Mouse (Mus musculus): ENCODE measurements around the gene Ly6g6d. TPM values are rescaled to one million over a fixed set of nuclear protein-coding genes. Genes with fewer than 3 reads are reported as not detected.

The Ly6g6d gene
- total and polyA plus RNA-seq, 3 experiments = 0.61 to 1.3 TPM; not detected in 1

DNA sequence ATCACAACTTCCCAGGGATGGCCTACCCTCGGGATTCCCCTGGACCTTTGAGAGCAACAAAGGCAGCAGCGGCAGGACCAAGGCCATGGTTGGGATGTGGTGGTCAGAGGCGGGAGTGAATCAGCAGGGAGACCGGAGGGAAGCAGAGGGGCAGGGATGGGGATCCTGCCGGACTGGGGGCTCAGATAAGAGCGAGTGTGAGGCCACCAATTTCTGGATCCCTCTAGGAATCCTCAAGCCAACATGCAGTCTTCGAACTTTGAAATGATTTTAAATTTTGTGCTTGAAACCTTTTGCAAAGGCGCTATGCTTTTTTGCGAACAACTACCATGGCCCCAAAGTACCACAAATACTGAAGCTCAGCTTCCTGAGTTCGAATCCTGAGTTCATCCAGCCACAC, 11.8 kb downstream of the Ly6g6d start, which contains the start of gene Mpig6b:
Gene Mpig6b, minus strand, starts transcription at position 101 of the 400 bp plus-strand sequence.
- Histone ChIP-seq H3K4me1 (ENCODE audit: control insufficient read depth, insufficient read depth, low read length) (peaks cover 2% of the 10 kb centered on the region), H3K27ac (no peak within 1 kb of the TSS), H3K27me3 (ENCODE audit: control insufficient read depth, insufficient read depth, low read length) (no peaks in the 10 kb centered on the region; the same call in 1 of the 2 replicates), H3K36me3 (ENCODE audit: control insufficient read depth, insufficient read depth, low read length) (no peaks in the 10 kb centered on the region), H3K9ac (ENCODE audit: low read depth, low read length) (peak within 1 kb of the TSS; percentile 36; the same call in 1 of the 2 replicates), H3K79me2 (replicated peaks; ENCODE audit: control insufficient read depth, insufficient read depth, low read length) (no peaks in the 10 kb centered on the region), H3K4me3 (peak within 1 kb of the TSS; percentile 18; the same call in 1 of the 2 replicates)
- no peak for DNase-seq
- intact Hi-C loops (cut with DNase I) = no loop called here
- TF ChIP-seq CTCF (IDR thresholded peaks at IDR 0.05) (no peak), POLR2A (IDR thresholded peaks at IDR 0.05; ENCODE audit: insufficient read depth, low read depth, low read length) (no peak), EP300 (IDR thresholded peaks at IDR 0.05; ENCODE audit: insufficient read depth, low read depth, low read length) (no peak)
- 71% methylated on average over 10 of the region's 10 CpGs for WGBS

DNA sequence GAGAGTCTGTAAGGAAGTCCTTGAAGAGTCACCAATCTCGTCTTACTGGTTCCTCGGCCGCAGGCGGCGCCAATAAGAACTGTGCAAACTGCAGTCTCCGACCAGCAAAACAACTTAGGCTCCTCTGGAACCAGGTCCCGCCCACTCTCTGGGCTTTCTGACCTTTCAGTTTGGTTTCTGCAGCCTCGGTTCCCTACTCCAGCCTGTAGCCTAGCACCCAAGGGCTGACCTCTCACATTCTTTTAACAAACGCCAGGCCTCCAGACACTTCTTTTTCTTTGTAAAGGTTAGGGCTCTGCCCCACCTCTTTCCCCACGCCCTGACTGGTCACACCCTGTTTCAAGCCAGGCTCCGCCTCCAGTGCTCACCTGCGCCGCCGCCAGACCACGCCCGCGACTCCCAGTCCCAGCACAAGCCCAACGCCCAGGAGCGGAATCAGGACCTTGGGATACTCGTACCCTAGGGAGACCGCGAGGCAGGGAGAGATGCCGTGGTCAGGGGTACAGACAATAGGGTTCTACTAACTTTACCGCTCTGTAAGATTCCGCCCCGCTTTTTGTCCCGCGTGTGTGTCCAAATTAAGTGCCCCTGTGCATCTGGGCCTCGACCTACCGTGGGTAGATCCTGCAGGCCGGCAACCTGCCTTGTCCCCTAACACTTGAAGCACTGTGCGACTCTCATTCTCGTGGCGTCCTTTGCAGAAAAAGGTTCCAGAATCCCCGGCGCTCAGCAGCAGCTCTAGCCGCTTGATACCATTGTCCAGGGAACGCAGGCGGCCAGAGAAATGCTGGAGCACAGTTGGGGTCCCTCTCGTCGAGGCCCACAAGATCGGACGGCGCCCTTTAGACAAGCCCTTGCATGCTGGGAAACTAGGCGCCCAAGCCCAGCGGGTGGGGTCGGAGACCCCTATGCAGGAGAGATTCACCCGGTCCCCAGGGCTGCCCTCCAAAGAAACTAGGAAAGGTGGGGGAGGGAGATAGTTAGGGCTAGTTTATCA, 12.6 kb downstream of the Ly6g6d start, which contains the start of gene Ly6g6c:
Gene Ly6g6c, plus strand, starts transcription at position 438 of the 997 bp plus-strand sequence.
- Histone ChIP-seq H3K27me3 (ENCODE audit: control insufficient read depth, insufficient read depth, low read length) (no peaks in the 10 kb centered on the region; the same call in 1 of the 2 replicates), H3K36me3 (ENCODE audit: control insufficient read depth, insufficient read depth, low read length) (no peaks in the 10 kb centered on the region), H3K4me3 (peak within 1 kb of the TSS; percentile 18; the same call in 1 of the 2 replicates), H3K79me2 (replicated peaks; ENCODE audit: control insufficient read depth, insufficient read depth, low read length) (no peaks in the 10 kb centered on the region), H3K9ac (ENCODE audit: low read depth, low read length) (peak within 1 kb of the TSS; percentile 36), H3K27ac (no peak within 1 kb of the TSS; the same call in 1 of the 2 replicates), H3K4me1 (ENCODE audit: control insufficient read depth, insufficient read depth, low read length) (peaks cover 2% of the 10 kb centered on the region)
- intact Hi-C loops (cut with DNase I) = no loop called here
- DNase-seq = peak; percentile 58 to 68
- TF ChIP-seq POLR2A (IDR thresholded peaks at IDR 0.05; ENCODE audit: insufficient read depth, low read depth, low read length) (no peak), EP300 (IDR thresholded peaks at IDR 0.05; ENCODE audit: insufficient read depth, low read depth, low read length) (no peak), CTCF (IDR thresholded peaks at IDR 0.05) (no peak)
- WGBS = 9% methylated on average over 48 of the region's 48 CpGs

GRCm38 (mm10) chr17:35064378-35064877, 13.4 kb downstream of the Ly6g6d start:
- Histone ChIP-seq H3K27ac (no peak overlapping the region; the same call in 1 of the 2 replicates), H3K9ac (ENCODE audit: low read depth, low read length) (peak overlapping the region; percentile 3; the same call in 1 of the 2 replicates)
- WGBS = 49% methylated on average over 10 of the region's 10 CpGs

DNA sequence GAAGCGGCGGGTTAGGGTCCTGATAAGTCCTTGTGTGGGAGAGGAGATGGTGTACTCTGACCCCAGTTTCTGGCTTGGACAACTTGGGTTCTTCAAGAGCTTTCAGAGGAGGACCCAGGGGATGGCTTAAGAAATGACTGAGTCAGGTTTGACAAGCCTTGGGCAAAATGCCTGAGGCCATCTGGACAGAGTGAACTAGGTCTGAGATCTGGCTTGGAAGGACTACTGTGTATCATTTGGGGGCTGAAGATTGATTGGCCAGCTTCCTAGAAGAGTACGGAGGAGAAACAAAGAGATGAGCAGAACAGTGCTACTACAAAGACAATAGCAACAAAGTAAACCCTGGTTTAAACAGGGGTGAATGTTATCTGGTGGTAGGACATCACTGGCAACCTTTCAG, 14.4 kb downstream of the Ly6g6d start:
- 79% methylated on average over 3 of the region's 3 CpGs for WGBS
- H3K36me3 ChIP-seq (ENCODE audit: control insufficient read depth, insufficient read depth, low read length) = no peaks in the 10 kb centered on the region
- H3K27ac ChIP-seq = no peak overlapping the region
- no peaks in the 10 kb centered on the region for H3K79me2 ChIP-seq (replicated peaks; ENCODE audit: control insufficient read depth, insufficient read depth, low read length)
- H3K27me3 ChIP-seq (ENCODE audit: control insufficient read depth, insufficient read depth, low read length) = no peaks in the 10 kb centered on the region; the same call in 1 of the 2 replicates
- intact Hi-C loops (cut with DNase I) = no loop called here
- no peak overlapping the region for H3K4me3 ChIP-seq
- TF ChIP-seq EP300 (IDR thresholded peaks at IDR 0.05; ENCODE audit: insufficient read depth, low read depth, low read length) (no peak), CTCF (IDR thresholded peaks at IDR 0.05) (no peak), POLR2A (IDR thresholded peaks at IDR 0.05; ENCODE audit: insufficient read depth, low read depth, low read length) (no peak)
- H3K4me1 ChIP-seq (ENCODE audit: control insufficient read depth, insufficient read depth, low read length) = peaks cover 4% of the 10 kb centered on the region
- no peak for DNase-seq
- no peak overlapping the region for H3K9ac ChIP-seq (ENCODE audit: low read depth, low read length)

More at GRCm38 (mm10) chr17:35064378-35064877, 13.4 kb downstream of the Ly6g6d start:
- no peak for TF ChIP-seq POLR2A (IDR thresholded peaks at IDR 0.05; ENCODE audit: insufficient read depth, low read depth, low read length)
- no peak for TF ChIP-seq CTCF (IDR thresholded peaks at IDR 0.05)
- TF ChIP-seq EP300 (IDR thresholded peaks at IDR 0.05; ENCODE audit: insufficient read depth, low read depth, low read length) = no peak
- no peaks in the 10 kb centered on the region for H3K36me3 ChIP-seq (ENCODE audit: control insufficient read depth, insufficient read depth, low read length)
- intact Hi-C loops (cut with DNase I) = no loop called here
- H3K79me2 ChIP-seq (replicated peaks; ENCODE audit: control insufficient read depth, insufficient read depth, low read length) = no peaks in the 10 kb centered on the region
- H3K4me3 ChIP-seq = no peak overlapping the region
- H3K4me1 ChIP-seq (ENCODE audit: control insufficient read depth, insufficient read depth, low read length) = peaks cover 4% of the 10 kb centered on the region
- DNase-seq = no peak
- H3K27me3 ChIP-seq (ENCODE audit: control insufficient read depth, insufficient read depth, low read length) = no peaks in the 10 kb centered on the region; the same call in 1 of the 2 replicates

- H3K4me3 ChIP-seq = no peak overlapping the region
- H3K4me1 ChIP-seq (ENCODE audit: control insufficient read depth, insufficient read depth, low read length) = peaks cover 4% of the 10 kb centered on the region
- 80% methylated on average over 7 of the region's 8 CpGs for WGBS
- no peak overlapping the region for H3K9ac ChIP-seq (ENCODE audit: low read depth, low read length)
- H3K79me2 ChIP-seq (replicated peaks; ENCODE audit: control insufficient read depth, insufficient read depth, low read length) = no peaks in the 10 kb centered on the region
- peaks cover 4% of the 10 kb centered on the region for H3K36me3 ChIP-seq (ENCODE audit: control insufficient read depth, insufficient read depth, low read length)
- DNase-seq = no peak
- H3K27me3 ChIP-seq (ENCODE audit: control insufficient read depth, insufficient read depth, low read length) = no peaks in the 10 kb centered on the region
- intact Hi-C loops (cut with DNase I) = no loop called here
- TF ChIP-seq EP300 (IDR thresholded peaks at IDR 0.05; ENCODE audit: insufficient read depth, low read depth, low read length) (no peak), CTCF (IDR thresholded peaks at IDR 0.05) (no peak), POLR2A (IDR thresholded peaks at IDR 0.05; ENCODE audit: insufficient read depth, low read depth, low read length) (no peak)
- no peak overlapping the region for H3K27ac ChIP-seq
Measured at GRCm38 (mm10) chr17:35061299-35061698, 16.6 kb downstream of the Ly6g6d start.

All from heart, adult 2 months (tissue).